Mouse (Mus musculus): Measurements from ENCODE around the gene Ifnlr1. TPM values are rescaled to one million over a fixed set of nuclear protein-coding genes. Genes with fewer than 3 reads are reported as not detected.

The Ifnlr1 gene
- polyA plus RNA-seq, 1 experiment from 2014 or later: 1.0 TPM

GRCm38 (mm10) chr4:135661082-135661809, 24.8 kb upstream of the Ifnlr1 start:
- ATAC-seq (ENCODE audit: low FRiP score, low TSS enrichment): no peak
- 52% methylated on average over 6 of the region's 6 CpGs for WGBS
- no peak overlapping the region for H3K9ac ChIP-seq (replicated peaks; ENCODE audit: low read length)
- peaks cover 13% of the 10 kb centered on the region for H3K4me1 ChIP-seq (ENCODE audit: insufficient read depth, low read length)
- H3K36me3 ChIP-seq (ENCODE audit: insufficient read depth, low read length): no peaks in the 10 kb centered on the region
- no peak overlapping the region for H3K4me3 ChIP-seq (ENCODE audit: low read length)
- no peaks in the 10 kb centered on the region for H3K27me3 ChIP-seq (ENCODE audit: insufficient read depth, low read length)
- no peaks in the 10 kb centered on the region for H3K9me3 ChIP-seq (ENCODE audit: low read length)
- H3K27ac ChIP-seq (ENCODE audit: low read length): no peak overlapping the region
- no peak overlapping the region for H3K4me2 ChIP-seq (replicated peaks; ENCODE audit: low read depth, low read length)

- H3K4me3 ChIP-seq (ENCODE audit: low read length): no peak overlapping the region
- no peak overlapping the region for H3K4me2 ChIP-seq (replicated peaks; ENCODE audit: low read depth, low read length)
- no peaks in the 10 kb centered on the region for H3K27me3 ChIP-seq (ENCODE audit: insufficient read depth, low read length)
- 0 out of 2 replicates have a peak overlapping the region, but pooled peaks have one; percentile 13 for H3K27ac ChIP-seq (ENCODE audit: low read length)
- H3K36me3 ChIP-seq (ENCODE audit: insufficient read depth, low read length): no peaks in the 10 kb centered on the region
- 72% methylated on average over 6 of the region's 6 CpGs for WGBS
- no peak for ATAC-seq (ENCODE audit: low FRiP score, low TSS enrichment)
- H3K9me3 ChIP-seq (ENCODE audit: low read length): no peaks in the 10 kb centered on the region
- H3K4me1 ChIP-seq (ENCODE audit: insufficient read depth, low read length): peaks cover 9% of the 10 kb centered on the region; the same call in 1 of the 2 replicates
- H3K9ac ChIP-seq (replicated peaks; ENCODE audit: low read length): no peak overlapping the region
Measured at GRCm38 (mm10) chr4:135661994-135662393, 24.1 kb upstream of the Ifnlr1 start.

- 77% methylated on average over 6 of the region's 6 CpGs for WGBS
- Histone ChIP-seq H3K4me2 (replicated peaks; ENCODE audit: low read depth, low read length) (no peak overlapping the region), H3K4me1 (ENCODE audit: insufficient read depth, low read length) (no peaks in the 10 kb centered on the region), H3K27ac (ENCODE audit: low read length) (no peak overlapping the region), H3K9me3 (ENCODE audit: low read length) (no peaks in the 10 kb centered on the region), H3K27me3 (ENCODE audit: insufficient read depth, low read length) (no peaks in the 10 kb centered on the region), H3K36me3 (ENCODE audit: insufficient read depth, low read length) (no peaks in the 10 kb centered on the region), H3K4me3 (ENCODE audit: low read length) (no peak overlapping the region), H3K9ac (replicated peaks; ENCODE audit: low read length) (no peak overlapping the region)
- no peak for ATAC-seq (ENCODE audit: low FRiP score, low TSS enrichment)
Measured at GRCm38 (mm10) chr4:135664656-135665055, 21.4 kb upstream of the Ifnlr1 start.

- Histone ChIP-seq H3K4me1 (ENCODE audit: insufficient read depth, low read length) (no peaks in the 10 kb centered on the region), H3K4me3 (ENCODE audit: low read length) (no peak overlapping the region), H3K27ac (ENCODE audit: low read length) (no peak overlapping the region), H3K36me3 (ENCODE audit: insufficient read depth, low read length) (no peaks in the 10 kb centered on the region), H3K27me3 (ENCODE audit: insufficient read depth, low read length) (no peaks in the 10 kb centered on the region), H3K9ac (replicated peaks; ENCODE audit: low read length) (no peak overlapping the region), H3K9me3 (ENCODE audit: low read length) (no peaks in the 10 kb centered on the region), H3K4me2 (replicated peaks; ENCODE audit: low read depth, low read length) (no peak overlapping the region)
- WGBS: 53% methylated on average over 17 of the region's 17 CpGs
- no peak; the same call in 1 of the 2 replicates for ATAC-seq (ENCODE audit: low FRiP score, low TSS enrichment)
Measured at GRCm38 (mm10) chr4:135666192-135666975, 19.7 kb upstream of the Ifnlr1 start.

GRCm38 (mm10) chr4:135667266-135667844, 18.7 kb upstream of the Ifnlr1 start:
- H3K9me3 ChIP-seq (ENCODE audit: low read length): no peaks in the 10 kb centered on the region
- H3K4me3 ChIP-seq (ENCODE audit: low read length): no peak overlapping the region
- no peaks in the 10 kb centered on the region for H3K4me1 ChIP-seq (ENCODE audit: insufficient read depth, low read length)
- no peaks in the 10 kb centered on the region for H3K27me3 ChIP-seq (ENCODE audit: insufficient read depth, low read length)
- H3K27ac ChIP-seq (ENCODE audit: low read length): no peak overlapping the region
- ATAC-seq (ENCODE audit: low FRiP score, low TSS enrichment): no peak
- WGBS: 12% methylated on average over 16 of the region's 16 CpGs
- no peak overlapping the region for H3K9ac ChIP-seq (replicated peaks; ENCODE audit: low read length)
- no peaks in the 10 kb centered on the region for H3K36me3 ChIP-seq (ENCODE audit: insufficient read depth, low read length)
- peak overlapping the region; percentile 26; the same call in 1 of the 2 replicates for H3K4me2 ChIP-seq (replicated peaks; ENCODE audit: low read depth, low read length)

GRCm38 (mm10) chr4:135673507-135673906, 12.6 kb upstream of the Ifnlr1 start:
- Histone ChIP-seq H3K9me3 (ENCODE audit: low read length) (no peaks in the 10 kb centered on the region), H3K4me2 (replicated peaks; ENCODE audit: low read depth, low read length) (no peak overlapping the region), H3K4me3 (ENCODE audit: low read length) (no peak overlapping the region), H3K36me3 (ENCODE audit: insufficient read depth, low read length) (no peaks in the 10 kb centered on the region), H3K27me3 (ENCODE audit: insufficient read depth, low read length) (no peaks in the 10 kb centered on the region), H3K9ac (replicated peaks; ENCODE audit: low read length) (no peak overlapping the region), H3K4me1 (ENCODE audit: insufficient read depth, low read length) (no peaks in the 10 kb centered on the region), H3K27ac (ENCODE audit: low read length) (no peak overlapping the region)
- 80% methylated on average over 3 of the region's 3 CpGs for whole genome bisulfite sequencing
- ATAC-seq (ENCODE audit: low FRiP score, low TSS enrichment): no peak

GRCm38 (mm10) chr4:135674993-135675392, 11.1 kb upstream of the Ifnlr1 start:
- H3K4me3 ChIP-seq (ENCODE audit: low read length): no peak overlapping the region
- H3K27me3 ChIP-seq (ENCODE audit: insufficient read depth, low read length): no peaks in the 10 kb centered on the region
- 65% methylated on average over 9 of the region's 9 CpGs for WGBS
- no peaks in the 10 kb centered on the region for H3K4me1 ChIP-seq (ENCODE audit: insufficient read depth, low read length)
- H3K9me3 ChIP-seq (ENCODE audit: low read length): no peaks in the 10 kb centered on the region
- H3K4me2 ChIP-seq (replicated peaks; ENCODE audit: low read depth, low read length): no peak overlapping the region
- no peak overlapping the region for H3K27ac ChIP-seq (ENCODE audit: low read length)
- H3K36me3 ChIP-seq (ENCODE audit: insufficient read depth, low read length): no peaks in the 10 kb centered on the region
- H3K9ac ChIP-seq (replicated peaks; ENCODE audit: low read length): no peak overlapping the region
- ATAC-seq (ENCODE audit: low FRiP score, low TSS enrichment): no peak

- H3K4me2 ChIP-seq (replicated peaks; ENCODE audit: low read depth, low read length): no peak overlapping the region
- H3K27me3 ChIP-seq (ENCODE audit: insufficient read depth, low read length): no peaks in the 10 kb centered on the region
- H3K36me3 ChIP-seq (ENCODE audit: insufficient read depth, low read length): no peaks in the 10 kb centered on the region
- no peaks in the 10 kb centered on the region for H3K4me1 ChIP-seq (ENCODE audit: insufficient read depth, low read length)
- H3K9ac ChIP-seq (replicated peaks; ENCODE audit: low read length): no peak overlapping the region
- H3K4me3 ChIP-seq (ENCODE audit: low read length): no peak overlapping the region
- no peak overlapping the region for H3K27ac ChIP-seq (ENCODE audit: low read length)
- 79% methylated on average over 5 of the region's 5 CpGs for WGBS
- no peaks in the 10 kb centered on the region for H3K9me3 ChIP-seq (ENCODE audit: low read length)
- ATAC-seq (ENCODE audit: low FRiP score, low TSS enrichment): no peak
Measured at GRCm38 (mm10) chr4:135676476-135676875, 9.6 kb upstream of the Ifnlr1 start.

GRCm38 (mm10) chr4:135679316-135679715, 6.8 kb upstream of the Ifnlr1 start:
- Histone ChIP-seq H3K27me3 (ENCODE audit: insufficient read depth, low read length) (no peaks in the 10 kb centered on the region), H3K9ac (replicated peaks; ENCODE audit: low read length) (no peak overlapping the region), H3K27ac (ENCODE audit: low read length) (no peak overlapping the region), H3K9me3 (ENCODE audit: low read length) (no peaks in the 10 kb centered on the region), H3K36me3 (ENCODE audit: insufficient read depth, low read length) (no peaks in the 10 kb centered on the region), H3K4me3 (ENCODE audit: low read length) (no peak overlapping the region), H3K4me1 (ENCODE audit: insufficient read depth, low read length) (no peaks in the 10 kb centered on the region), H3K4me2 (replicated peaks; ENCODE audit: low read depth, low read length) (no peak overlapping the region)
- WGBS: 70% methylated on average over 4 of the region's 4 CpGs
- no peak for ATAC-seq (ENCODE audit: low FRiP score, low TSS enrichment)
